28 mouse cellular contexts compared by ENCODE assay signal in the genomic region with DNA sequence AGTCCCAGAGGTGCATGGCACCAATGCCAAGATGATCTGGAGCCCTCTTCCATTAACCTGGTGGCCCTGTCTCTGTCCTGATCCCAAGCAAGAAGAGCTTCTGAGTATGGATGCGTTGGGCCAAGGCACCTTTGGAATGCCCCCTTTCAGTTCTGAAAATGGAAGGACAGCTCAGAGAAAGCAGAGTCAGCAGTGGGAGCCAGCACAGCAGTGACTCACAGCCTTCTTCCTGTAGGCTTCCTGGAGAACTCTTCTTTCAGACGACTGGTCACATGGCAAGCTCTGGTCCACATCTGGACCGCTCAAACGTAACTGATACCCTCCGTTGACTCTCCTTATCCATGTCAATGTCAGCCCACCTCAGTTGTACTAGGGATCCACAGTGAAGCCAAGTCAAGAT.
DNase-seq lines count a peak whose midpoint lies in the region; ATAC-seq and TF ChIP-seq lines count a peak whose summit lies in the region.
"Had no signal": no experiment of that assay in that cellular context is flagged by ENCODE, and none has a peak within 500 bp of the region (broad histone marks: within the 10 kb centered on the region; RNA-seq: fewer than 3 reads in every experiment).

No protein-coding gene starts in this region.

- H3K4me3 ChIP-seq in left cerebral cortex, adult 2 months: no peak overlapping the region
- H3K4me3 ChIP-seq: embryonic facial prominence, embryonic 10.5 days; embryonic facial prominence, embryonic 12.5 days; erythroblast, embryonic 14.5 days; forebrain, embryonic 10.5 days; forebrain, embryonic 13.5 days; forebrain, embryonic 15.5 days had no signal

- no peak for ATAC-seq in erythroblast, adult 5-6 weeks (replicated peaks; ENCODE audit: low FRiP score, poor library complexity, severe bottlenecking)
- ATAC-seq: activated CD4-positive, CD25-positive, alpha-beta regulatory T cell, adult 4 months; CD4-positive, CD25-positive, alpha-beta regulatory T cell, adult 4 months; forebrain, embryonic 13.5 days; forebrain, embryonic 15.5 days; forebrain, postnatal 0 days; Patski had no signal

- H3K27ac ChIP-seq in left cerebral cortex, adult 2 months: peak overlapping the region; percentile 50; the same call in 1 of the 2 replicates
- H3K27ac ChIP-seq: embryonic facial prominence, embryonic 10.5 days; embryonic facial prominence, embryonic 12.5 days; forebrain, embryonic 10.5 days; forebrain, embryonic 13.5 days; forebrain, embryonic 15.5 days had no signal

- intact Hi-C loops in left cerebral cortex, adult 2 months (cut with DNase I): no loop called here

- DNase-seq in heart, adult 11 months: peak; percentile 55
- no peak for DNase-seq in heart, adult 18-20 months
- DNase-seq in left cerebral cortex, adult 2 months (ENCODE audit: extremely low spot score in 1 of 2, low spot score in 2 of 2): no peak
- no peak for DNase-seq in left cerebral cortex, adult 8-10 months (ENCODE audit: low spot score in 2 of 2)
- peak; percentile 8 for DNase-seq in 416B (ENCODE audit: low read depth)
- DNase-seq in brain, adult 2 months (ENCODE audit: low read depth, low spot score): peak; percentile 64
- DNase-seq in kidney, postnatal 4 days: no peak
- DNase-seq: adrenal gland, adult 8-10 months; adrenal gland, postnatal 14 days; adrenal gland, postnatal 36 days; B cell, adult 2 months; cerebellum, adult 11 months; cerebellum, adult 18-20 months; cerebellum, adult 8-10 months; cerebellum, adult 9-11 months; cerebellum, postnatal 14 days; cerebellum, postnatal 36 days; forebrain, postnatal 0 days had no signal

- no peak for TF ChIP-seq CTCF in left cerebral cortex, adult 2 months (IDR thresholded peaks at IDR 0.05)

Comparison
In these comparisons a context has a peak if more than half of its experiments do, and no peak if none do; other contexts are left out.
1. DNase-seq: peak in heart, adult 11 months (single experiment), 416B (single experiment) and brain, adult 2 months (single experiment); none in heart, adult 18-20 months (0 of 2), left cerebral cortex, adult 2 months (0 of 2), left cerebral cortex, adult 8-10 months (0 of 2) and kidney, postnatal 4 days (0 of 2).